ENCODE assay signal across 20 mouse cellular contexts in genomic region chr11:32666983-32667382, GRCm38 (mm10). TPM values are rescaled to one million over a fixed set of nuclear protein-coding genes. Genes with fewer than 3 reads are reported as not detected.
A peak's percentile ranks its signal among the peaks of the same experiment; 100 is the strongest.
DNase-seq lines count a peak whose midpoint lies in the region; TF ChIP-seq lines count a peak whose summit lies in the region.
"Had no signal": no experiment of that assay in that cellular context is flagged by ENCODE, and none has a peak within 500 bp of the region (broad histone marks: within the 10 kb centered on the region; RNA-seq: fewer than 3 reads in every experiment).

No protein-coding gene starts in this region.

- peak overlapping the region; percentile 60 for H3K27ac ChIP-seq in gastrocnemius, adult 2 months
- H3K27ac ChIP-seq: forebrain, embryonic 12.5 days; intestine, embryonic 15.5 days; liver, embryonic 13.5 days; stomach, postnatal 0 days had no signal

- no peak for TF ChIP-seq CTCF in gastrocnemius, adult 2 months (IDR thresholded peaks at IDR 0.05)

- H3K4me3 ChIP-seq in gastrocnemius, adult 2 months: no peak overlapping the region
- H3K4me3 ChIP-seq: embryonic facial prominence, embryonic 13.5 days; erythroblast, embryonic 14.5 days; forebrain, embryonic 12.5 days; intestine, embryonic 15.5 days; liver, embryonic 13.5 days had no signal

- intact Hi-C loops in gastrocnemius, adult 2 months (cut with DNase I): no loop called here

- peak; percentile 42 for DNase-seq in gastrocnemius, adult 2 months
- DNase-seq in gastrocnemius, adult 8-10 months (ENCODE audit: low spot score in 2 of 2): no peak
- DNase-seq in adipocyte (ENCODE audit: low spot score): peak; percentile 52
- DNase-seq in cerebellum, adult 18-20 months: peak; percentile 72 to 86
- peak; percentile 65 to 82 for DNase-seq in cerebellum, postnatal 14 days
- DNase-seq in kidney, adult 9 months: no peak
- DNase-seq in Muller cell, postnatal 12 days (ENCODE audit: inconsistent ontology term): no peak
- DNase-seq: adrenal gland, adult 2 months; kidney, adult 8-10 months; kidney, postnatal 25 days; liver, embryonic 13.5 days; lung, adult 2 months; lung, postnatal 14 days; thymus, adult 2 months; thymus, postnatal 4 days had no signal

RNA-seq across cellular contexts. Expression of gene Fbxw11, which starts 24.5 kb away (rescaled TPM):
- total RNA-seq in gastrocnemius, adult 2 months (2021): 10 to 100 TPM; 56.9 to 68.9 TPM
- total RNA-seq in gastrocnemius, adult 8-10 months (2022): 10 to 100 TPM; 59.8 to 72.7 (median 66.6) TPM

Comparison
In these comparisons a context has a peak if more than half of its experiments do, and no peak if none do; other contexts are left out.
1. DNase-seq: peak in gastrocnemius, adult 2 months (single experiment), adipocyte (single experiment), cerebellum, adult 18-20 months (2 of 2) and cerebellum, postnatal 14 days (2 of 2); none in gastrocnemius, adult 8-10 months (0 of 2), kidney, adult 9 months (single experiment) and Muller cell, postnatal 12 days (single experiment).